ENCODE assay signal across 9 mouse cellular contexts in genomic region chr4:150138084-150138543, GRCm38 (mm10). TPM values are rescaled to one million over a fixed set of nuclear protein-coding genes. Genes with fewer than 3 reads are reported as not detected.
DNase-seq lines count a peak whose midpoint lies in the region; ATAC-seq and TF ChIP-seq lines count a peak whose summit lies in the region.
"Had no signal": no experiment of that assay in that cellular context is flagged by ENCODE, and none has a peak within 500 bp of the region (broad histone marks: within the 10 kb centered on the region; RNA-seq: fewer than 3 reads in every experiment).

No protein-coding gene starts in this region.

- H3K4me1 ChIP-seq in embryonic fibroblast, embryonic 13.5 days (ENCODE audit: control insufficient read depth, insufficient read depth, low read length): no peaks in the 10 kb centered on the region
- H3K4me1 ChIP-seq in neural tube, embryonic 13.5 days (replicated peaks): peaks cover 11% of the 10 kb centered on the region

- peak; percentile 83 for ATAC-seq in neural tube, embryonic 13.5 days (ENCODE audit: low read depth)

- no peaks in the 10 kb centered on the region for H3K9me3 ChIP-seq in neural tube, embryonic 13.5 days

- intact Hi-C loops in heart, postnatal 14 days (cut with DNase I): no loop called here

- peak; percentile 95 for DNase-seq in ES-CJ7 (ENCODE audit: low read depth, low spot score)
- peak; percentile 93 for DNase-seq in brain, adult 2 months (ENCODE audit: low read depth, low spot score)
- peak; percentile 27 to 51 for DNase-seq in heart, postnatal 14 days
- DNase-seq in layer of hippocampus, adult 18-20 months (ENCODE audit: low spot score in 2 of 2): peak; percentile 30 to 55
- DNase-seq in lung, adult 18-20 months: peak; percentile 66 to 68
- peak; percentile 66 for DNase-seq in thymus, postnatal 4 days

- TF ChIP-seq POLR2A in embryonic fibroblast, embryonic 13.5 days (IDR thresholded peaks at IDR 0.05; ENCODE audit: low read depth, low read length): 0 out of 2 replicates have a peak, but pooled peaks have one; percentile 5

- H3K36me3 ChIP-seq in neural tube, embryonic 13.5 days: no peaks in the 10 kb centered on the region

- peak overlapping the region; percentile 59 for H3K9ac ChIP-seq in neural tube, embryonic 13.5 days

- H3K27me3 ChIP-seq in neural tube, embryonic 13.5 days: 0 out of 2 replicates have a peak, but pooled peaks cover 3% of the 10 kb centered on the region

- H3K4me2 ChIP-seq in neural tube, embryonic 13.5 days: peak overlapping the region; percentile 53

- WGBS in neural tube, embryonic 13.5 days: 20% methylated on average over 9 of the region's 9 CpGs

- H3K27ac ChIP-seq in embryonic fibroblast, embryonic 13.5 days (ENCODE audit: insufficient read depth, low read length): no peak overlapping the region
- peak overlapping the region; percentile 68 for H3K27ac ChIP-seq in neural tube, embryonic 13.5 days (replicated peaks)
- H3K27ac ChIP-seq: macrophage had no signal

- no peak overlapping the region for H3K4me3 ChIP-seq in embryonic fibroblast, embryonic 13.5 days (ENCODE audit: insufficient read depth, low read length)
- H3K4me3 ChIP-seq in neural tube, embryonic 13.5 days: peak overlapping the region; percentile 34

- no peak for TF ChIP-seq CTCF in embryonic fibroblast, embryonic 13.5 days (IDR thresholded peaks at IDR 0.05; ENCODE audit: borderline replicate concordance, insufficient read depth, low read length)

RNA-seq across cellular contexts. Expression of gene Slc2a7, which starts 10.7 kb away (rescaled TPM):
- not detected in 2 replicates for polyA plus RNA-seq in embryonic fibroblast, embryonic 13.5 days (2011; ENCODE audit: insufficient read length, low read depth, missing spikeins)
- total RNA-seq in heart, postnatal 14 days (2021): not detected
- not detected for total RNA-seq in layer of hippocampus, adult 18-20 months (2021)
- polyA plus RNA-seq in neural tube, embryonic 13.5 days (2015; fragmentation: Nextera tagmentation; extraction: Ambion mirVana): not detected in 2 replicates
- polyA plus RNA-seq: macrophage had no signal

RNA-seq across cellular contexts. Expression of gene Slc2a5, which starts 19.0 kb away (rescaled TPM):
- 0.83 TPM in 1 of 2 replicates, not detected in the other for polyA plus RNA-seq in embryonic fibroblast, embryonic 13.5 days (2011; ENCODE audit: insufficient read length, low read depth, missing spikeins)
- under 1 TPM in 1 of 2 experiments, not detected in 1; 0.17 TPM for total RNA-seq in heart, postnatal 14 days (2021)
- total RNA-seq in layer of hippocampus, adult 18-20 months (2021): 1 to 10 TPM; 4.9 to 6.0 TPM
- polyA plus RNA-seq in neural tube, embryonic 13.5 days (2015; fragmentation: Nextera tagmentation; extraction: Ambion mirVana): 2.5 and 2.7 TPM in 2 replicates

RNA-seq across cellular contexts. Expression of gene Gpr157, which starts 50.9 kb away (rescaled TPM):
- 2.0 and 2.3 TPM in 2 replicates for polyA plus RNA-seq in embryonic fibroblast, embryonic 13.5 days (2011; ENCODE audit: insufficient read length, low read depth, missing spikeins)
- 10 to 100 TPM; 29.5 to 33.7 TPM for total RNA-seq in heart, postnatal 14 days (2021)
- total RNA-seq in layer of hippocampus, adult 18-20 months (2021): 1 to 10 TPM; 1.2 to 1.5 TPM
- polyA plus RNA-seq in neural tube, embryonic 13.5 days (2015; fragmentation: Nextera tagmentation; extraction: Ambion mirVana): 0.56 and 0.70 TPM in 2 replicates

Comparison
In these comparisons a context has a peak if more than half of its experiments do, and no peak if none do; other contexts are left out.
1. DNase-seq: peak in every context shown above with its lines; median percentile 95 in ES-CJ7; 93 in brain, adult 2 months; 67 in lung, adult 18-20 months; 66 in thymus, postnatal 4 days; 42 in layer of hippocampus, adult 18-20 months; 39 in heart, postnatal 14 days.
2. RNA of gene Slc2a5, which starts 19.0 kb away (total RNA-seq): 4.9 to 6.0 TPM in layer of hippocampus, adult 18-20 months; 0.17 TPM in heart, postnatal 14 days; every median in the first group is over 4 times any median in the second.
3. RNA of gene Gpr157, which starts 50.9 kb away (total RNA-seq): 29.5 to 33.7 TPM in heart, postnatal 14 days; 1.2 to 1.5 TPM in layer of hippocampus, adult 18-20 months; every median in the first group is over 10 times any median in the second.